Mouse (Mus musculus): Measurements from ENCODE around the gene BC067074.
"Not testable (repeated sequence)": the region's sequence is repeated elsewhere in the genome, so short reads cannot be mapped to it uniquely, and the experiment has no call there.

Gene BC067074

GRCm38 (mm10) chr13:113377631-113378030 lies 84.7 kb downstream of the BC067074 start:
- CTCF ChIA-PET: no interaction called here

DNA sequence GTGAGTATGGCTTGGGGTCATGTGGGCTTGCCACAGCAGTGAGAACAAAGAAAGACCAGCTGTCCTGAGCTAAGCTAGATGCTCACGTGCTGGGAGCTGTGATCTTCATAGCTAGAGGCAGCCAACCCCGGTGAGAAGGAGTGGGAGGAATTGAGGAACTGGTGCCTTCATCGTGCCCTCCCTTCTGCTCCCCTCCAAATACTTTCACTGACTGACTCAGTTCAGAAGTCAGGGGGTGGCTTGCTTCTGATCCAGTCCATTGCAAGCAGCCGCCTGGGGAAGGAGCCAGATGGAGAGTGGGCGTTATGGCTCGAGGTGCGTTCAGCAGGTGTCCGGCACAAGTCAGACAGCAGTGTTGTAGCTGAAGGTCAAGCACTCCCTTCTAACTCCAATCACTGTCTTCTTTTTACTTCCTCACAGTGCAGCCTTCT lies 86.0 kb downstream of the BC067074 start:
- CTCF ChIA-PET: interaction anchor here (1.1 kb wide), 1 partner anchor 14 kb away, joined by 3 read pairs; no protein-coding TSS in a partner anchor

- CTCF ChIA-PET: interaction anchor here (1.1 kb wide), 1 partner anchor 13 kb away, joined by 3 read pairs; no protein-coding TSS in a partner anchor
Observed at GRCm38 (mm10) chr13:113379766-113380309, 86.9 kb downstream of the BC067074 start.

- CTCF ChIA-PET: no interaction called here
Observed at GRCm38 (mm10) chr13:113381710-113382109, 88.8 kb downstream of the BC067074 start.

DNA sequence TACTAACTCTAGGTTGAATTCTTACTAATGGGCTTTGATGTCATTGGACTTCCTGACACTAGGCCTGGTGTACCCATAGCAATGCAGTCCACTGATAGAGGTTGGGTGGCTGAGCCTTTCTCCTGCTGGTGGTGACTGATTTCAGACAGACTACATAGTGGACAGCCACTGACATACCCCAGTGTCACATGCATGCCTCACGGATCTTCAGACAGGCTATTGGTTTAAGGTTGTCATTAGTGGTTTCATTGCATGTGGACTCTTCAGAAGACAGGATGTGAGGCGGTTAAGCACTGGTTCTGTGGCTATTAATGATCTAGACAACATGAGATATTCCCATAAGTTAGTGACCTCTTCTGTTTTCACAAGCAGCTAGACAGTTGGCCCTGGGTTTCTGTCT lies 89.2 kb downstream of the BC067074 start:
- CTCF ChIA-PET: no interaction called here

GRCm38 (mm10) chr13:113382770-113383169 lies 89.8 kb downstream of the BC067074 start:
- CTCF ChIA-PET: not testable (repeated sequence)

GRCm38 (mm10) chr13:113393386-113393785 lies 100.4 kb downstream of the BC067074 start:
- CTCF ChIA-PET: interaction anchor here (0.8 kb wide), 1 partner anchor 14 kb away, joined by 3 read pairs; no protein-coding TSS in a partner anchor

- CTCF ChIA-PET: no interaction called here
Observed at GRCm38 (mm10) chr13:113394591-113394990, 101.6 kb downstream of the BC067074 start.

DNA sequence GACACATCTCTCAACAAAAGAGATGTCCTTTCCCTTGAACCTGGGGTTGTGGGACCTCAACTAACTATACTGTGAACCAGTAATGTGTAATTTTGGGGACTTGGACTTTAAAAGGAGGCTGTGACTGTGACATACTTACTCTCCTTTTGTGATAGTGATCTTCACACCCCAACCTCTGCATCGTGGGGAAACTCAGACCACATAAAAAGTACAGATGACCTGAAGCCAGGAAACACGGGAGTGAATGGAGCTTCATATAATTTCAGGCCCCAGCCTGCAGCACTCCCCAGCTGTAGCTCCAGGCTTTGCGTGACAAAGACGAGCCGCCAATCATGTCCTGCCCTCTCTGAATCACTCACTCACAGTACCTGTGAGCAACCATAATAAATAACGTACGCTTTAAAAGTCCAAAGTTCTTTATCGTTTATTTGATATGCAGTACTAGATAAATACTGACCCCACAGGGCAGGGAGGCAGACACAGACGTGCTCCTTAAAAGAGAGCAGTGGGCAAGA lies 104.1 kb downstream of the BC067074 start:
- CTCF ChIA-PET: no interaction called here

DNA sequence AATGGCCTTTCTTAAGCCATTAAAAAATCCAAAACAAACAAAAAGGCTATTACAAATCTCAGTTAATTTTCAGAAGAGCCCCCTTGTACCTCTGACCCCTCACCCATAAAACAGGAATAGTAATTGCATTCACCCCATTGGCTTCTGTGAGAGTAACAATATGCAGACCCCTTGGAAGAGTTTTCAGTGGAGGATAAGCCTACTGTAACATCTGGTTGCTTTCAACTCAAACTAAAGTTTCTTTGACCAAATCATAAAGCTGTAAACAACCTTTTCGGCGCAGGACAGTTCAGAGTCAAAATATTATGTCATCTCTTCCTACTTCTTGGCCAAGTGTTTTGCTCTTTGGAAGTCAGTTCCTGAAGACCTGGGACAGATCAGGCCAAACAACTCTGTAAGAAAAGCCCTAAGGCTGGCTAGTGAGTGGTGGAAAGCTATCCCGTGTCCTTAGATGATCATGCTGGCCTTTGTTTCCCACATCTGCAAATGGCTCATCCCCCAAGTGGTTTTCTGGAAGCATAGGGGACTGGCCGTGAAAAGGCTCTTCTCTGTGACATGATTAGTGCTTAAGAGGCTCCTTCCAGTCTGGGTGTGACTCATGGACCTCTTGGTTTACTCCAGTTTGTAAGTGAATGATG lies 108.5 kb downstream of the BC067074 start:
- CTCF ChIA-PET: no interaction called here

GRCm38 (mm10) chr13:113403706-113404105 lies 110.7 kb downstream of the BC067074 start:
- CTCF ChIA-PET: no interaction called here

DNA sequence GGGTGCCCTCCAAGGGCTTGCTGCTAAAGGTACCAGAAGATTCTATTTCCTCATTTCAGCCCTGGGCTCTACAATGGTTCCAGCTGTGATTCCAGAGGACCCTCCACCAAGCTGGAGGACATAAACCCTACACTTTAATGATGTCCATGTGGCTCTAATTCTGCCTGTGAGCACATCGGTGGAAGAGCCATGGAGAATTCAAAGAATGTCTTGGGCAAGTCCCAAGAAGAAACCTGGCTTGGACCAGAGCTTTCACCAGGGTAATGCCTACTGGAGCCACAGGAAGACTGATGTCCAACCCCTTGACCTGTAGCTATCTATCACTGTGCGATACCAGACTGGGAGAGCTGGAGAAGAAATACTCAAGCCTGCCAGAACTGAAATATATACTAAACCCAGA lies 111.2 kb downstream of the BC067074 start:
- CTCF ChIA-PET: no interaction called here

DNA sequence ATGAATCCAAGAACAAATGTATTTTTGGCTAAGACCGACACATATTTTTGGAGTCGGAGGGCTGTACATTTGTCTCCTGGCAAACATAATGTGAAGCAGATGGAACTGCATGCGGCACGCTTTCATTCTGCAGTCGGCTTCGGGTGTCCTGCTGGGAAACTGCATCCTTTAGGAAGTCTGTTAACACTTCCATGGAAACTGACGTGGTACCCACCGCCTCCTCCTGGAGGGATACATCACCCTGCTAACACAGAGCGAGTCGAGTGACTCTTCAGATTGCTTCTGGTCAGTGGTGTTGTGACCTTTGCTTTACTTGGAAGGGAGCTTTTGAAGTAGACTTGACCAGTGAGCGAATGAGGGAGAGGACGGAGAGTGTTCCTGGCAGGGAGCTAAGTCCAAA lies 117.0 kb downstream of the BC067074 start:
- CTCF ChIA-PET: no interaction called here

DNA sequence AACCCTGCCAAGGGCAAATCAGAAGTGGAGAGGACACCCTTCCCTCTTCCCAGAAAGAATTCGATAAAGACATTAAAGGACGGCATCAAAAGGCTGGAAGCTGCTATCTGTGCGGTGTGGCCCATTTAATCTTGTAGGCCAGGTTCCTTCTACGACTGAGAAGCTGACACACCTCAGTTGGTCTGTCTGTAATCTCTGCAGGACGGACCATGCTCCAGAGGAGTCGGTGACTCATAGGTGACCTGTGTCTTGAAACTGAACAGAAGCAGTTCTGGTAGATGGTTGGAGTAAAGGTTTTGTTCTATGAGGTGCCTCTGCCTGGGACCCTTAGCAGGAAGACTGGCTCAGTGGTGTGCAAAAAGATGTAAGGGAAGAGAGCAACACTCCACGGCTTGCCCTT lies 122.6 kb downstream of the BC067074 start:
- CTCF ChIA-PET: no interaction called here

DNA sequence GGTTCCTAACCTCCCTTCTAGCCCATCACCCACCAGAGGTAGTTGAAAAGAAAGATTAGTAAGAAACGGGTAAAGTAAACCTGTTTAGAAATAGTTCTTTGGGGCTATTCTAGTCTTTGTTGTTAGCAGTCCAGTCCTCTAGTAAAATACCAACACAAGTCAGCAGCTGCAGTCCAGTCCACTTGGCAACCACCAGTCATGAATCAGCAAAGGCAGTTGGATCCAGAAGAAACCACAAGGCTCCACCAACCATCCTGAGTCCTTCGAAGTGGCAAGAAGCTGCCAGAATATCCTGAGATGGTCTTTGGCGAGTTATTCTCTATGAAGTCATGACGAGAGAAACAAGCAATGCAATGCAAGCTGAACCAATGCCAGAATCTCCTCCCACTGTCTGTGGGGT lies 124.0 kb downstream of the BC067074 start:
- CTCF ChIA-PET: no interaction called here

GRCm38 (mm10) chr13:113417757-113418483 lies 125.0 kb downstream of the BC067074 start:
- CTCF ChIA-PET: no interaction called here

GRCm38 (mm10) chr13:113418632-113419031 lies 125.7 kb downstream of the BC067074 start:
- CTCF ChIA-PET: no interaction called here

- CTCF ChIA-PET: no interaction called here
Observed at GRCm38 (mm10) chr13:113421472-113421871, 128.5 kb downstream of the BC067074 start.

DNA sequence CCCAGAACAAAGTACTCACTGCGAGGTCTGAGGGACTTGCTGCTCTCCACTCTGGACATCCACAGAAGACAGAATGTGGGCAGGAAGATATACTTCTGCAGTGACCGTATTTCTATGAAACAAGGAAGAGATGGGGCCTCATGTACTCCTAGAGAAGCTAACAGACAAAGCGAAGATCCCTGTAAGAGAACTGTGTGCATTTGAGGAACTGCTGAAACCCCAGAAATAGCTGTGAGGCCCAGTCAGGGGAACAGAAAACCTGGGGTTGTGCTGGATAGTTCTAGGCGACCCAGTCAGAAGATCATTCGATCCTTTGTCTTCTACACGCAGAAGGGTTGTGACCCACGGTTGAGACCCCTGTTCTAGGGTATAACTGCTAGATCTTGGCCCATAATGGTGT lies 130.9 kb downstream of the BC067074 start:
- CTCF ChIA-PET: no interaction called here

DNA sequence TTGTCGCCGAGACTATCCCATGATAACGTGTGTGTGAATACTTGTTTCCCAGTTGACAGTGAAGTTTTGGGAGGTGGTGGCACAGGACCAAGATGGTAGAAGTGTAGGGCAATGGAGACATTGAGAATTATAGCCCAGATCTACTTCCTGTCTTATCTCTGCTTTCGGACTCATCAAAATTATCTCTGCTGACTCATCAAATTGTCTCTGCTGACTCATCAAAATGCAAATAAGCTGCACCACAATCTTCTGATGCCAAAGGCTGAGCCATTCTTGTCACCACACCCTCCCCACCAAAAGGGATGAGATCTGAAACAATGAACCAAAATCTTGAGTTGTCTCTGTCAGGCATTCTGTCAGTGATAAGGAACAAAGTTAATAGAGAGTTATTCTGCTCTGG lies 132.9 kb downstream of the BC067074 start:
- CTCF ChIA-PET: no interaction called here
